Mouse (Mus musculus) brain, embryonic 14.5 days (tissue): ENCODE results near the gene Ttc9c.
A peak's percentile ranks its signal among the peaks of the same experiment; 100 is the strongest.

Experiments used
- CTCF ChIP-seq: fragments of 200-500 bp; IDR thresholded peaks from 2 replicates; pipeline ENCODE4 v1.5.1; 2012; ENCODE audit warnings: inconsistent platforms, mild to moderate bottlenecking, moderate library complexity, borderline replicate concordance; ENCODE audit not compliant: insufficient read depth, insufficient read length; ENCODE audit errors: extremely low read depth
- POLR2A ChIP-seq: fragments of 200-500 bp; IDR thresholded peaks from 2 replicates; pipeline ENCODE4 v1.6.1; 2012; ENCODE audit warnings: mild to moderate bottlenecking, inconsistent platforms, borderline replicate concordance; ENCODE audit not compliant: poor library complexity, insufficient read depth, insufficient read length, severe bottlenecking; ENCODE audit errors: extremely low read depth

DNA sequence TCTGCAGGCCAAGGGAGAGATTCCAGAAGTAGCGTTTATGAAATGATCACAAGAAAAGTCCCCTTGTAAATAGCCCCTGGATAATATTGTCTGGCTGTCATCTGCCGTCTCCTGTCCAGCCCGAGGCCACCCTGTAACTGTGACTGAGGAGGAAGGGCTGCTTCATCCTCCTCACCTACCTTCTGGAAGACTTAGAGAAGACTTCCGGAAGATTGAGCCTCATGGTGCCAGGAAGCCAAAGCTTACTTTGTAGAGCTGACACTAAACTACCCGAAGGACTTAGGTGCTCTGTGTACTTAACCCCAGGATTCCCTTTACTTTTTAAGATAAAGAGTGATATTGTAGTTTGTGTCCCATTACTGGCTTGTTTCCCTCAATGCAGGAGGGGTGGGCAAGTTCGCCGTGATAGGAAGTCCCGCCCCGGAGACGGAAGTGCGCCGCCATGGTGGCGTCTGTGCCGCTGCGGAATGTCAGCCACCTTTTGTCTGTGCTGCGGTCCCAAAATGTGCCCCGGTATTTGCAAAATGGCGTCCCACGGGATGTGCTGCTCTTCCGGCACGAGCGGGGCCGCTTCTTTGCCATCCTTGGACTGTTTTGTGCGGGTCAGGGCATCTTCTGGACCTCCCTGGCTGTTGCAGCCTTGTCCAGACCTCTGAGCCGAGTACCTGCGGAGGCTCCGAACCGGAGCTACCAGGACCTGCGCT, 48.4 kb downstream of the Ttc9c start, which contains the start of gene Tmem223:
- TF ChIP-seq CTCF: no peak
- peak; percentile 85; the same call in 1 of the 2 replicates for TF ChIP-seq POLR2A
